Mouse (Mus musculus) embryonic fibroblast, embryonic 13.5 days (primary cell): ENCODE data around the gene Dnase1.

Experiments used
- CTCF ChIP-seq: IDR thresholded peaks from 2 replicates; pipeline ENCODE4 v1.5.1; 2011; ENCODE audit warnings: mild to moderate bottlenecking, control low read depth, low read length, moderate library complexity, borderline replicate concordance; ENCODE audit not compliant: insufficient read depth
- POLR2A ChIP-seq: IDR thresholded peaks from 2 replicates; pipeline ENCODE4 v1.6.1; 2011; ENCODE audit warnings: low read depth, mild to moderate bottlenecking, control low read depth, low read length, moderate library complexity

- TF ChIP-seq CTCF (no peak), POLR2A (no peak)
Measured at GRCm38 (mm10) chr16:4036807-4037206, at the start of gene Dnase1.
